Mouse (Mus musculus) fibroblast of lung, adult 2 months (primary cell): ENCODE results near the gene 2010300C02Rik.

ENCODE experiments used
- DNase-seq: peaks from one replicate; pipeline ENCODE4 v3.0.0-alpha.2; 2011; ENCODE audit warnings: low read depth

Gene 2010300C02Rik

DNA sequence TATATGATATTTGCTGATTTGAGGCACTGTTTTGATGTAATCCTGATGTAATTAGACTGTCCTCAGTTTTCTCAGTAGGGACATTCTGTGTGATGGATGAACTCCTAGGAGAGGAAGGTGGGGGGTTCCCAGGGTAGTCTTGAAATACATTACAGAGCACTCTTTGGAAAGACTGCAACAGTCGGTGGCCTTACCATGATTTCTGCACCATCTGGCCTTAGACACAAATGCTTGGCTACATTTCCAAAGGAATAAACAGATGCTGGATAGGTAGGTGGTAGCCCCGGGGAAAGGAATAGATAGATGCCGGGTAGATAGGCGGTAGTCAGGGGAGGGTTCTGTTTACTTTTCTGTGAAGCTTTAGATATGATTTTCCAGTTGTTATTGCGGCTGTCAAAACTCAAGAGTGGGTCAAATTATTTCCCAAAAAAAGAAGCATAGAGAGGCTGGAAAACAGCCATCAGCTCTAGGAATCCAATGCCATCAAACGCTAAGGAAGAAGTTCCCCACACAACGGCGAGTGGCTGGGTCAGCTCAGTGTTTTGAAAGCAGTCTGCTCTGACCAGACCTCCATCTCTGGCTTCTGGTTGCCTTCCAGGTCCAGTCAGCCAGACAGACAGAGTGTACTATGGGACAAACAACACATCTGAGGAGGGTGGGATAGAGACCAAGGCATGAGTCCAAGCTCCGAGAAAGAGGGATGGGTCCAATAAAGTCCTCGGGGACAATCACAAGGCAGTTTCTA lies 147.2 kb downstream of the 2010300C02Rik start:
- DNase-seq: no peak

DNA sequence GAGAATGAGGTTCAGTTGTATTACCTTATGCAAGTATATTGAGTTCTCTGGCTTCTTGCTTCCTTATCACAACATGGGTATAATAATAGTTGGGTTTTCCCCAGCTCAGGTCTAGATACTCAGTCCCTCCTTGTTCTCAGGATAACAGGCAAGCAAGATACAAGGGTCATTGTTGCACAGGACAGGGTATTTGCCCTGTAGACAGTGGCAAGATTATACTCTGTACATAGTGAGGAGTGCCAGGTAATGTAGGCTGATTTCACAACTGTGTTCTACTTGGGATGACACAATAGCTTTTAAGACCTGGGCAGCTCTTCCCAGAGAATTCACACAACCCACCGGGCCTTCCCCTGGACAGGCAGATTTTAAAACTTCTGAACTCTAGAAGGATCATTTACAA lies 151.5 kb downstream of the 2010300C02Rik start:
- no peak for DNase-seq

DNA sequence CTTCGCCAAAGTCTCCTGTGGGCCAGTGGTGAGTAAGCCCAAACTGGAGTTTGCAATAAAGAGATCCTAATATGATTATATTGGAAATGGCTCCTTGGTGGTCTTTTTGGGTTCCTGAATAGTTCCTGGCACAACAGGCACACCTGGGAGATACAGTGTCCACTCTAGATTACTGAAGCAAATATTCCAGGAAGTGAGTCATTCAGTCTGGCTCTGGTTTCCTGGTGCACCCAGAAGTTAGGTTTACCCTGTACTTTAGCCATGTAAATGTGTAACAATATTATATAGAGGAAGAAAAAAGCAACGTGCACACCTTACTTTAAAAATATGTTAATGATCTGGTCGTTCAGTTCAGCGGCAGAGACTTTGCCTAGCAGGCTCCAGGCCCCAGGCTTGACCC lies 153.1 kb downstream of the 2010300C02Rik start:
- DNase-seq: no peak

DNA sequence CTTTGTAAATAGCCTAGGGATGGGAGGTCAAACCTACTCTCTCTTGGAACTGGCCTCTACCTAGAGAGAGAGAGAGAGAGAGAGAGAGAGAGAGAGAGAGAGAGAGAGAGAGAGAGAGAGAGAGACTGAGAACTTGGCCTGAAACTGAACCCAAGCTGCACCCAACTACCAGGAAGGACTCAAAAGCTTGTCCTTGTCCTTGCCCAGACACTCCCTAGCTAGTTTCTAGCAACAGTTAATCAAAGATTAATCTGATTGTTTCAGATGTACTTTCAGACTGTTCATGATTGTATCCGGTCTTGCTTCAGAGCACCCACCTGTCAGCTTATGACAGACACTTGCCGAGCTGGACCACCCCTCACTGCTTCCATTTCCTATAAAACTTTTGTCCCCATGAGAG lies 153.5 kb downstream of the 2010300C02Rik start:
- DNase-seq: no peak

DNA sequence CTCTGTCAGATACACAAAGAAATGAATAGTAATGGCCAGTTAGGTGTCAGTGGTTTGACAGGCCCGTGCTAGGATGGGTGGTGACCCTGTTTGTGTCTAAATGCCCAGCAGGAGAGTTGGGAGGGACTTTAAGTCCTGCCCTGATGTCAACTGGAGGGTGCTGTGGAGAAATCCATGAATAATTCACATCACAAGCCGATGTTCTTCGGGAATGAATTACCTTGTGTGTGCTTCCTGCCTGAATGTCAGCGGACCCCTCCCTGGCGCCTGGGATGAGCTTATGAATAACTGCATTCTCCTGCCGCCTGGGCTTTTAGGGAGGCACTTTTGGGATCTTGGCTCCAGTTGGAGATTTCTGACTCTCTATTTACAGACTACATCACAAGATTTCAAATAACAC lies 154.5 kb downstream of the 2010300C02Rik start:
- no peak for DNase-seq

DNA sequence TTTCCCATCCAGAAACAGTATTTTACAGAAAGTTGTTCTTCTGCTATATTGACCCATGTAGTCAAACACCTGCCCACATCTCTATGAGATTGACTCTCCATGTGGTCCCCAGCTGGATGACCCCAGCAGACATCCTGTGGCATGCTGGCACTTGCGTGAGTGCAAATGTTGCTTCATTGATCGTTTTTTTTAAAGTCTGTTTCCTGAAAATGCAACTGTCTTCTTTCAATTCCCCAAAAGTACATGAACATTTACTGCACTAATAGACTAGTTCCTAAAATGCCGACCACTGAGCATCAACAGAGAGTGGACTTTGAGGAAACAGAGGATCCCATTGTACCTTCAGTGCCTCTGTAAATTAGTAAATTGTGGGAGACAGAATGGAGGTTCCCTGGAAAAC lies 157.9 kb downstream of the 2010300C02Rik start:
- DNase-seq: no peak
